Mouse (Mus musculus) CH12.LX (cell line): Measurements from ENCODE around the gene Sec24a. TPM values are rescaled to one million over a fixed set of nuclear protein-coding genes. Genes with fewer than 3 reads are reported as not detected.
A peak's percentile ranks its signal among the peaks of the same experiment; 100 is the strongest.

Source experiments
- DNase-seq: peaks from one replicate; pipeline ENCODE4 v3.0.0-alpha.2; 2013; ENCODE audit errors: extremely low read depth
- H3K27ac ChIP-seq: 2 replicates; pipeline ENCODE4 v1.5.1; 2012; ENCODE audit warnings: low read depth, mild to moderate bottlenecking, control low read depth, moderate library complexity; ENCODE audit not compliant: insufficient read depth
- H3K27me3 ChIP-seq: replicated peaks from 2 replicates; pipeline ENCODE3; 2012; ENCODE audit warnings: inconsistent platforms
- H3K36me3 ChIP-seq, 2 experiments: replicated peaks in 1 of 2; 2 replicates each; pipeline versions ENCODE3 to v1.6.1; 2012; ENCODE audit warnings: inconsistent platforms in 1 of 2, low read length in 1 of 2, mild to moderate bottlenecking in 1 of 2, mixed read lengths in 1 of 2, moderate library complexity in 1 of 2; ENCODE audit not compliant: control insufficient read depth in 1 of 2, insufficient read depth in 1 of 2
- H3K4me1 ChIP-seq, 2 experiments: 2 replicates each; pipeline ENCODE4 v1.6.1; 2012; ENCODE audit warnings: inconsistent platforms in 1 of 2, moderate library complexity in 1 of 2; ENCODE audit not compliant: insufficient read depth in 2 of 2, control insufficient read depth in 1 of 2
- H3K4me2 ChIP-seq: 2 replicates; pipeline ENCODE4 v1.6.1; 2012; ENCODE audit warnings: low read depth, mild to moderate bottlenecking, control low read depth; ENCODE audit not compliant: poor library complexity, insufficient read depth, severe bottlenecking
- H3K4me3 ChIP-seq, 3 experiments: fragments of 150-350 bp in 1 of 3; sonication (generic) in 1 of 3; replicated peaks in 1 of 3; 2 replicates each; pipeline versions ENCODE3 to v1.5.1; 2011 to 2012; ENCODE audit warnings: low read depth in 2 of 3, low read length in 2 of 3, mild to moderate bottlenecking in 2 of 3, moderate library complexity in 2 of 3, control low read depth in 1 of 3, improper control_type of control experiment in 1 of 3, inconsistent platforms in 1 of 3, mixed read lengths in 1 of 3; ENCODE audit not compliant: poor library complexity in 1 of 3
- H3K79me2 ChIP-seq: replicated peaks from 2 replicates; pipeline ENCODE4 v1.6.1; 2012; ENCODE audit warnings: mild to moderate bottlenecking, moderate library complexity; ENCODE audit not compliant: control insufficient read depth, poor library complexity, insufficient read depth, severe bottlenecking; ENCODE audit errors: extremely low read depth
- H3K9ac ChIP-seq: 2 replicates; pipeline ENCODE4 v1.6.1; 2012; ENCODE audit warnings: low read depth, mild to moderate bottlenecking, control low read depth, moderate library complexity; ENCODE audit not compliant: insufficient read depth
- H3K9me3 ChIP-seq: replicated peaks from 2 replicates; pipeline ENCODE3; 2012; ENCODE audit warnings: low read length, inconsistent platforms, mixed read lengths
- BHLHE40 ChIP-seq: IDR thresholded peaks from 2 replicates; pipeline ENCODE4 v1.6.1; 2011; ENCODE audit warnings: mild to moderate bottlenecking, low read depth, low read length, improper control_type of control experiment
- CHD1 ChIP-seq: IDR thresholded peaks from 2 replicates; pipeline ENCODE4 v1.6.1; 2012; ENCODE audit warnings: low read depth, low read length, improper control_type of control experiment, inconsistent platforms
- CHD2 ChIP-seq: IDR thresholded peaks from 2 replicates; pipeline ENCODE4 v1.6.1; 2011; ENCODE audit warnings: low read length, improper control_type of control experiment
- CTCF ChIP-seq, 2 experiments: IDR thresholded peaks in 1 of 2; conservative IDR thresholded peaks in 1 of 2; 2 replicates each; pipeline ENCODE4 v1.5.1; 2011 to 2012; ENCODE audit warnings: low read depth in 2 of 2, low read length in 2 of 2, improper control_type of control experiment in 1 of 2, inconsistent platforms in 1 of 2, mild to moderate bottlenecking in 1 of 2, moderate library complexity in 1 of 2
- E2F4 ChIP-seq: IDR thresholded peaks from 2 replicates; pipeline ENCODE4 v1.6.1; 2011; ENCODE audit warnings: low read depth, low read length, improper control_type of control experiment; ENCODE audit not compliant: insufficient replicate concordance
- ELF1 ChIP-seq: IDR thresholded peaks from 2 replicates; pipeline ENCODE4 v1.6.1; 2014; ENCODE audit warnings: low read depth, mild to moderate bottlenecking, inconsistent platforms, low read length, improper control_type of control experiment
- EP300 ChIP-seq: IDR thresholded peaks from 2 replicates; pipeline ENCODE4 v1.6.1; 2011; ENCODE audit warnings: low read length, improper control_type of control experiment
- HCFC1 ChIP-seq: IDR thresholded peaks from 2 replicates; pipeline ENCODE4 v1.6.1; 2012; ENCODE audit warnings: low read depth, mild to moderate bottlenecking, inconsistent platforms, low read length, improper control_type of control experiment
- MAFK ChIP-seq: IDR thresholded peaks from 2 replicates; pipeline ENCODE4 v1.6.1; 2011; ENCODE audit warnings: low read length, improper control_type of control experiment; ENCODE audit not compliant: insufficient replicate concordance
- MAZ ChIP-seq: IDR thresholded peaks from 2 replicates; pipeline ENCODE4 v1.6.1; 2012; ENCODE audit warnings: low read depth, mild to moderate bottlenecking, inconsistent platforms, low read length, improper control_type of control experiment, moderate library complexity
- NRF1 ChIP-seq: IDR thresholded peaks from 2 replicates; pipeline ENCODE4 v1.6.1; 2014; ENCODE audit warnings: low read depth, mild to moderate bottlenecking, inconsistent platforms, low read length, improper control_type of control experiment, moderate library complexity
- RAD21 ChIP-seq: IDR thresholded peaks from 2 replicates; pipeline ENCODE4 v1.6.1; 2011; ENCODE audit warnings: low read depth, mild to moderate bottlenecking, low read length, improper control_type of control experiment, moderate library complexity
- RCOR1 ChIP-seq: conservative IDR thresholded peaks from 2 replicates; pipeline ENCODE4 v1.6.1; 2012; ENCODE audit warnings: low read depth, mild to moderate bottlenecking, inconsistent platforms, low read length, improper control_type of control experiment
- SIN3A ChIP-seq: IDR thresholded peaks from 2 replicates; pipeline ENCODE4 v1.6.1; 2012; ENCODE audit warnings: low read length, improper control_type of control experiment, inconsistent platforms
- SMC3 ChIP-seq: IDR thresholded peaks from 2 replicates; pipeline ENCODE4 v1.6.1; 2011; ENCODE audit warnings: low read depth, low read length, improper control_type of control experiment
- USF1 ChIP-seq: IDR thresholded peaks from 2 replicates; pipeline ENCODE4 v1.6.1; 2014; ENCODE audit warnings: low read depth, mild to moderate bottlenecking, inconsistent platforms, low read length, improper control_type of control experiment
- USF2 ChIP-seq: conservative IDR thresholded peaks from 2 replicates; pipeline ENCODE4 v1.6.1; 2011; ENCODE audit warnings: low read depth, low read length, improper control_type of control experiment
- ZC3H11A ChIP-seq: IDR thresholded peaks from 2 replicates; pipeline ENCODE4 v1.6.1; 2012; ENCODE audit warnings: low read depth, mild to moderate bottlenecking, inconsistent platforms, low read length, improper control_type of control experiment
- ZKSCAN1 ChIP-seq: IDR thresholded peaks from 2 replicates; pipeline ENCODE4 v1.6.1; 2012; ENCODE audit warnings: low read depth, inconsistent platforms, low read length, improper control_type of control experiment, borderline replicate concordance
- ZMIZ1 ChIP-seq: IDR thresholded peaks from 2 replicates; pipeline ENCODE4 v1.6.1; 2012; ENCODE audit warnings: low read depth, mild to moderate bottlenecking, inconsistent platforms, low read length, improper control_type of control experiment
- ZNF384 ChIP-seq: IDR thresholded peaks from 2 replicates; pipeline ENCODE4 v1.6.1; 2012; ENCODE audit warnings: low read depth, low read length, improper control_type of control experiment, inconsistent platforms
- dilution Hi-C: fragments of 300-500 bp; cut with MboI; formaldehyde crosslinking; loops from 2 replicates; pipeline ENCODE4 v1.14.3; 2020; ENCODE audit warnings: low sequenced_read_pairs; ENCODE audit not compliant: extremely low pct_unique_long_range_greater_than_20kb, extremely low pct_ligation_motif_present
- in situ Hi-C: fragments of 300-500 bp; cut with MboI; formaldehyde crosslinking; loops from 3 replicates; pipeline ENCODE4 v1.14.3; 2019; ENCODE audit warnings: low sequenced_read_pairs, low pct_ligation_motif_present, low pct_unique_long_range_greater_than_20kb, mixed read lengths
- polyA plus RNA-seq: library from polyadenylated mRNA; unstranded; fragments of >175 nt; gene quantifications from 2 replicates; pipeline ENCODE4 v1.2.1, GENCODE M21; 2012; ENCODE audit warnings: low read depth; ENCODE audit not compliant: insufficient read length
- total RNA-seq, 2 experiments: library from RNA; depleted of rRNA; stranded (reverse); fragments of 300-350 nt in 1 of 2; fragments of >200 nt in 1 of 2; gene quantifications; 2 replicates each; pipeline ENCODE4 v1.2.3; 2012 to 2014

Sec24a gene
- total and polyA plus RNA-seq, 3 experiments, result 5.5 to 16.8 (median 6.3) TPM

- in situ Hi-C loops (no loop called here), dilution Hi-C loops (no loop called here)
- Histone ChIP-seq H3K9me3 (peaks cover 31% of the 10 kb centered on the region), H3K36me3 (peaks cover 26 to 28% of the 10 kb centered on the region in 2 experiments), H3K27me3 (no peaks in the 10 kb centered on the region), H3K4me3 (no peak overlapping the region), H3K4me1 (peaks cover 0 to 22% of the 10 kb centered on the region in 2 experiments; a peak in 2 of 4 replicates), H3K9ac (no peak overlapping the region), H3K79me2 (no peaks in the 10 kb centered on the region), H3K4me2 (no peak overlapping the region), H3K27ac (no peak overlapping the region)
- DNase-seq, result peak; percentile 69
- TF ChIP-seq ZNF384 (peak; percentile 79), USF1 (no peak), SMC3 (peak; percentile 45), MAFK (no peak), RAD21 (peak; percentile 55), CTCF (conservative IDR thresholded peaks at IDR 0.05 in 1 of 2, IDR thresholded peaks at IDR 0.05 in 1 of 2; ENCODE audit: low read depth in 2 of 2, low read length in 2 of 2) (peak; percentile 12 to 64; a peak in 2 of 4 replicates), CHD2 (peak; percentile 94), ZKSCAN1 (no peak), SIN3A (no peak)
Observed at GRCm38 (mm10) chr11:51809632-51810224, 46.3 kb upstream of the Sec24a start.

- dilution Hi-C loops, result no loop called here
- Histone ChIP-seq H3K4me1 (peaks cover 0 to 22% of the 10 kb centered on the region in 2 experiments; a peak in 2 of 4 replicates), H3K27ac (no peak overlapping the region), H3K79me2 (no peaks in the 10 kb centered on the region), H3K4me3 (no peak overlapping the region), H3K9ac (no peak overlapping the region), H3K9me3 (peaks cover 8% of the 10 kb centered on the region), H3K4me2 (no peak overlapping the region), H3K36me3 (peaks cover 3 to 4% of the 10 kb centered on the region in 2 experiments), H3K27me3 (no peaks in the 10 kb centered on the region)
- in situ Hi-C loops, result no loop called here
- TF ChIP-seq CHD1, result no peak
- DNase-seq, result no peak
Observed at GRCm38 (mm10) chr11:51807108-51807879, 43.9 kb upstream of the Sec24a start.

- peak overlapping the region; percentile 22; the same call in 1 of the 2 replicates for H3K9ac ChIP-seq
- in situ Hi-C loops, result no loop called here
- no peaks in the 10 kb centered on the region for H3K27me3 ChIP-seq
- peak overlapping the region; percentile 20 to 44 (median 26) for H3K4me3 ChIP-seq
- peak overlapping the region; percentile 47 for H3K27ac ChIP-seq
- H3K36me3 ChIP-seq, result no peaks in the 10 kb centered on the region
- no peaks in the 10 kb centered on the region for H3K79me2 ChIP-seq
- peaks cover 5 to 33% of the 10 kb centered on the region in 2 experiments; a peak in 3 of 4 replicates for H3K4me1 ChIP-seq
- peak overlapping the region; percentile 25 for H3K4me2 ChIP-seq
- DNase-seq, result peak; percentile 92
- no peaks in the 10 kb centered on the region for H3K9me3 ChIP-seq
- dilution Hi-C loops, result no loop called here
- no peak for TF ChIP-seq USF2
- no peak; the same call in 1 of the 2 replicates for TF ChIP-seq MAZ
- peak; percentile 35; the same call in 1 of the 2 replicates for TF ChIP-seq ZMIZ1
- peak; percentile 99 for TF ChIP-seq ELF1
- no peak for TF ChIP-seq RAD21
- TF ChIP-seq ZNF384, result peak; percentile 44; the same call in 1 of the 2 replicates
- TF ChIP-seq RCOR1, result no peak
- peak; percentile 100 for TF ChIP-seq HCFC1
- TF ChIP-seq ZKSCAN1, result no peak
- TF ChIP-seq BHLHE40, result peak; percentile 15; the same call in 1 of the 2 replicates
- TF ChIP-seq EP300, result peak; percentile 47; the same call in 1 of the 2 replicates
- TF ChIP-seq E2F4, result no peak
- no peak for TF ChIP-seq ZC3H11A
- TF ChIP-seq NRF1, result peak; percentile 43; the same call in 1 of the 2 replicates
Observed at GRCm38 (mm10) chr11:51805221-51805981, 42.0 kb upstream of the Sec24a start.
